Mouse (Mus musculus) erythroblast, embryonic 14.5 days (primary cell): ENCODE results near the gene Sft2d2.

Source experiments
- GATA1 ChIP-seq: IDR thresholded peaks from 2 replicates; pipeline ENCODE4 v1.6.1; 2012; ENCODE audit warnings: low read length, inconsistent platforms, mixed read lengths
- TAL1 ChIP-seq: IDR thresholded peaks from 3 replicates; pipeline ENCODE4 v1.6.1; 2012; ENCODE audit warnings: low read length, inconsistent platforms, mixed read lengths

DNA sequence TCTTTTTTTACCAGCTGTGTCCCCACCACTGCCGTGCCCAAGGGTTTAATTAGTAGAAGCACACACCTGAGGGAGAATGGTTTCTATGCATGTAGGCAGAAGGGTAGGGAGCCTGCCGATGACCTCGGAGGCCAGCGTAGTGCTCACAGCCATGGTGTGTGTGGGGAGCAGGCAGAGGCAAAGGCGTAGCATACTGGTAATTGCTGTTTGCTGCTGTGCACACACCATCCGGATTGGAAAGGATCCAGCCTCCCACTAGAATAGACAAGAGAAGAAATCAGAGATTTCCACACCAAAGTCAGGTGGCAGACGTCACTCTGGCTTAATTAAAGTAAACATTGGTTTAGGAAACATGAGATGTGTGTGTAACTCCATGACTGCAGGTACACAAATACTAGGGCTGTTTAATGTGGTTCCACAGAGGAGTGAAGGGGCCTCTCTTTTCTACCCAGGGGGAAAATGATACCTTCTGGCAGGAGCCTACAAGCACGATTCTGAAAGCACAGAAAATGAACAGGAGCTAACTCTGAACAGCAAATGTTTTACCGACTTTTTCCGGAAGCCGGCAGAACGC is 51.8 kb downstream of the Sft2d2 start:
- no peak for TF ChIP-seq GATA1
- TF ChIP-seq TAL1, result no peak
